Mouse (Mus musculus) liver, embryonic 14.5 days (tissue): ENCODE measurements at regions not wholly inside any gene's neighbourhood (a gene's known extent, or its start where the extent isn't known, plus 50 kb on each side); places are given as distances from the start of the nearest gene placed in this dataset.

ENCODE experiments used
- CTCF ChIP-seq: IDR thresholded peaks from 2 replicates; pipeline ENCODE4 v1.5.1; 2016; ENCODE audit warnings: antibody characterized with exemption, low read depth, control low read depth
- EP300 ChIP-seq: IDR thresholded peaks from 2 replicates; pipeline ENCODE4 v1.6.1; 2016; ENCODE audit warnings: antibody characterized with exemption, low read depth

- TF ChIP-seq CTCF (no peak), EP300 (no peak)
These were observed 99.6 kb upstream of the Lemd2 start for GRCm38 (mm10) chr17:27303633-27304479.
